Mouse (Mus musculus): ENCODE data around the gene Lst1. TPM values are rescaled to one million over a fixed set of nuclear protein-coding genes. Genes with fewer than 3 reads are reported as not detected.

Lst1 gene
- total and polyA plus RNA-seq, 3 experiments, result 2.9 to 8.5 (median 8.4) TPM

DNA sequence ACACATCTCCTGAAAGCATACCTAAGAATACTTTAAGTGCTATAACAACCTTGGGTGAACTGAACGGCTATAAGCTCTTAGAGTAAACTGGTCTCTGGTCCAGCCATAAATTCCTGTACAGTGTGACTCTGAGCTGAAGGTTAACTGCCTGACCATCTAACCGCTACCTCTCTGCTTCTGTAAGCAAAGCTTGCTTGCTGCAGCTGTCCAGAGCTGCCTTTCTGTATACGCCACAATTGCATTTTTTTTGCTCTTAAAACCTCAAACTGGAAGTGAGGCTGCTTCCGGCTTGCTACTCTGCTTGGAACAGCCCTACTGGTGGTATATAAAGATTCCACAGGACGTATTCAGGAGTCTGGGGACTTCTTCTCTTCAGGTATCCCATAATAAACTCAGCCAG lies 44.4 kb upstream of the Lst1 start:
- H3K79me2 ChIP-seq (replicated peaks; ENCODE audit: control insufficient read depth, extremely low read depth, insufficient read depth, poor library complexity, severe bottlenecking), result peaks cover 31% of the 10 kb centered on the region
- no peak overlapping the region for H3K9ac ChIP-seq (ENCODE audit: insufficient read depth, low read depth)
- 0 out of 2 replicates have a peak overlapping the region, but pooled peaks have one; percentile 2 for H3K4me2 ChIP-seq (ENCODE audit: insufficient read depth, low read depth, poor library complexity, severe bottlenecking)
- dilution Hi-C loops (cut with MboI; ENCODE audit: extremely low pct_ligation_motif_present, extremely low pct_unique_long_range_greater_than_20kb, low sequenced_read_pairs) (no loop called here), in situ Hi-C loops (cut with MboI; ENCODE audit: low pct_ligation_motif_present, low pct_unique_long_range_greater_than_20kb, low sequenced_read_pairs) (loop anchor here (5.0 to 10.0 kb wide), 3 partner anchors 60 to 218 kb away; partner anchors contain the start of genes Ly6g5b and Vwa7)
- TF ChIP-seq RCOR1 (conservative IDR thresholded peaks at IDR 0.05; ENCODE audit: low read depth, low read length), result no peak
- no peak for TF ChIP-seq IRF4 (IDR thresholded peaks at IDR 0.05; ENCODE audit: low read depth, low read length)
- no peak for TF ChIP-seq MAX (IDR thresholded peaks at IDR 0.05; ENCODE audit: low read length)
- TF ChIP-seq ZC3H11A (IDR thresholded peaks at IDR 0.05; ENCODE audit: low read depth, low read length), result no peak
- no peak for TF ChIP-seq CHD1 (IDR thresholded peaks at IDR 0.05; ENCODE audit: low read depth, low read length)
- TF ChIP-seq SMC3 (IDR thresholded peaks at IDR 0.05; ENCODE audit: low read depth, low read length), result no peak
- TF ChIP-seq E2F4 (IDR thresholded peaks at IDR 0.05; ENCODE audit: insufficient replicate concordance, low read depth, low read length), result no peak
- no peak for TF ChIP-seq NRF1 (IDR thresholded peaks at IDR 0.05; ENCODE audit: low read depth, low read length)
- TF ChIP-seq JUND (conservative IDR thresholded peaks at IDR 0.05; ENCODE audit: low read depth, low read length), result no peak
- no peak for TF ChIP-seq ZNF384 (IDR thresholded peaks at IDR 0.05; ENCODE audit: low read depth, low read length)
- TF ChIP-seq SIN3A (IDR thresholded peaks at IDR 0.05; ENCODE audit: low read length), result no peak
- no peak for TF ChIP-seq ZKSCAN1 (IDR thresholded peaks at IDR 0.05; ENCODE audit: borderline replicate concordance, low read depth, low read length)
- no peak for TF ChIP-seq CHD2 (IDR thresholded peaks at IDR 0.05; ENCODE audit: low read length)
- no peak for TF ChIP-seq PAX5 (IDR thresholded peaks at IDR 0.05; ENCODE audit: low read length)
- no peak for TF ChIP-seq MAZ (IDR thresholded peaks at IDR 0.05; ENCODE audit: low read depth, low read length)
- no peak for TF ChIP-seq EP300 (IDR thresholded peaks at IDR 0.05; ENCODE audit: low read length)
- TF ChIP-seq USF2 (conservative IDR thresholded peaks at IDR 0.05; ENCODE audit: low read depth, low read length), result no peak
- TF ChIP-seq ZMIZ1 (IDR thresholded peaks at IDR 0.05; ENCODE audit: low read depth, low read length), result no peak
- H3K36me3 ChIP-seq (replicated peaks in 1 of 2; ENCODE audit: control insufficient read depth in 1 of 2, insufficient read depth in 1 of 2, low read length in 1 of 2), result peaks cover 32 to 58% of the 10 kb centered on the region in 2 experiments
- no peak for DNase-seq (ENCODE audit: extremely low read depth)
- peaks cover 17 to 62% of the 10 kb centered on the region in 2 experiments for H3K4me1 ChIP-seq (ENCODE audit: control insufficient read depth in 1 of 2, insufficient read depth in 2 of 2)
- H3K9me3 ChIP-seq (replicated peaks; ENCODE audit: low read length), result no peaks in the 10 kb centered on the region
- peak overlapping the region; percentile 31 for H3K27ac ChIP-seq (ENCODE audit: insufficient read depth, low read depth)
- peak overlapping the region in 1 of 3 experiments; percentile 18 for H3K4me3 ChIP-seq (replicated peaks in 1 of 3; ENCODE audit: low read depth in 2 of 3, low read length in 2 of 3, poor library complexity in 1 of 3)
- no peaks in the 10 kb centered on the region for H3K27me3 ChIP-seq (replicated peaks)

DNA sequence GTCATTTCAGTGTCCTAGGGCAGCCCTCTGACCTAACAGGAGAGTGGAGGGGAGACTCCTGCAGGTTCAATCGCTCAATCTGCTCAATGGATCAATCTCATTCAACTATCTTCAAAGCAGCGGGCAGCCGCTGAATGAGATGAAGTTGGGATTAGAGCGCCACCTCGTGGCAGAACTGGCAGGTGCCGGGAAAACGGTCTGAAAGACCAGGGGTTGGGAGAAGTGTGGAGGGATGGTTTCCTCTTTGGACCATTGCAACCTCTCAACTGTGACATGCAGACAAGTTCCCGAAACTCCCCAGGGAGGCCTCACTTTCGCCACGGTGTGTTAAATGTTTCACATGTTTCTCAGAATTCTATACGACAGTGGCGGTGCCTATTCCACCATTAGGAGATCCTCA lies 43.8 kb upstream of the Lst1 start:
- H3K9me3 ChIP-seq (replicated peaks; ENCODE audit: low read length), result no peaks in the 10 kb centered on the region
- peaks cover 31% of the 10 kb centered on the region for H3K79me2 ChIP-seq (replicated peaks; ENCODE audit: control insufficient read depth, extremely low read depth, insufficient read depth, poor library complexity, severe bottlenecking)
- peak; percentile 88 for DNase-seq (ENCODE audit: extremely low read depth)
- H3K27ac ChIP-seq (ENCODE audit: insufficient read depth, low read depth), result peak overlapping the region; percentile 41
- peaks cover 17 to 67% of the 10 kb centered on the region in 2 experiments for H3K4me1 ChIP-seq (ENCODE audit: control insufficient read depth in 1 of 2, insufficient read depth in 2 of 2)
- dilution Hi-C loops (cut with MboI; ENCODE audit: extremely low pct_ligation_motif_present, extremely low pct_unique_long_range_greater_than_20kb, low sequenced_read_pairs) (no loop called here), in situ Hi-C loops (cut with MboI; ENCODE audit: low pct_ligation_motif_present, low pct_unique_long_range_greater_than_20kb, low sequenced_read_pairs) (loop anchor here (5.0 to 10.0 kb wide), 3 partner anchors 60 to 217 kb away; partner anchors contain the start of genes Ly6g5b and Vwa7)
- peak overlapping the region; percentile 35; the same call in 1 of the 2 replicates for H3K9ac ChIP-seq (ENCODE audit: insufficient read depth, low read depth)
- peaks cover 33 to 60% of the 10 kb centered on the region in 2 experiments for H3K36me3 ChIP-seq (replicated peaks in 1 of 2; ENCODE audit: control insufficient read depth in 1 of 2, insufficient read depth in 1 of 2, low read length in 1 of 2)
- H3K4me2 ChIP-seq (ENCODE audit: insufficient read depth, low read depth, poor library complexity, severe bottlenecking), result peak overlapping the region; percentile 69
- no peak overlapping the region for H3K4me3 ChIP-seq (replicated peaks in 1 of 3; ENCODE audit: low read depth in 2 of 3, low read length in 2 of 3, poor library complexity in 1 of 3)
- no peaks in the 10 kb centered on the region for H3K27me3 ChIP-seq (replicated peaks)
- peak; percentile 59; the same call in 1 of the 2 replicates for TF ChIP-seq MAX (IDR thresholded peaks at IDR 0.05; ENCODE audit: low read length)
- peak; percentile 49 for TF ChIP-seq IRF4 (IDR thresholded peaks at IDR 0.05; ENCODE audit: low read depth, low read length)
- no peak for TF ChIP-seq POLR2AphosphoS2 (IDR thresholded peaks at IDR 0.05; ENCODE audit: low read depth, low read length)
- peak; percentile 46 for TF ChIP-seq ELF1 (IDR thresholded peaks at IDR 0.05; ENCODE audit: low read depth, low read length)
- TF ChIP-seq SIN3A (IDR thresholded peaks at IDR 0.05; ENCODE audit: low read length), result peak; percentile 61
- no peak for TF ChIP-seq MAFK (IDR thresholded peaks at IDR 0.05; ENCODE audit: insufficient replicate concordance, low read length)
- peak; percentile 88 for TF ChIP-seq ZC3H11A (IDR thresholded peaks at IDR 0.05; ENCODE audit: low read depth, low read length)
- no peak for TF ChIP-seq JUND (conservative IDR thresholded peaks at IDR 0.05; ENCODE audit: low read depth, low read length)
- 0 out of 2 replicates have a peak, but pooled peaks have one; percentile 22 for TF ChIP-seq EP300 (IDR thresholded peaks at IDR 0.05; ENCODE audit: low read length)
- TF ChIP-seq E2F4 (IDR thresholded peaks at IDR 0.05; ENCODE audit: insufficient replicate concordance, low read depth, low read length), result no peak
- TF ChIP-seq POLR2A (IDR thresholded peaks at IDR 0.05; ENCODE audit: low read depth, low read length), result no peak
- TF ChIP-seq RCOR1 (conservative IDR thresholded peaks at IDR 0.05; ENCODE audit: low read depth, low read length), result no peak
- TF ChIP-seq HCFC1 (IDR thresholded peaks at IDR 0.05; ENCODE audit: low read depth, low read length), result no peak
- peak; percentile 96 for TF ChIP-seq SMC3 (IDR thresholded peaks at IDR 0.05; ENCODE audit: low read depth, low read length)
- no peak for TF ChIP-seq ZKSCAN1 (IDR thresholded peaks at IDR 0.05; ENCODE audit: borderline replicate concordance, low read depth, low read length)
- TF ChIP-seq KAT2A (IDR thresholded peaks at IDR 0.05; ENCODE audit: insufficient replicate concordance, low read length), result no peak
- TF ChIP-seq CHD1 (IDR thresholded peaks at IDR 0.05; ENCODE audit: low read depth, low read length), result no peak
- 0 out of 2 replicates have a peak, but pooled peaks have one; percentile 22 for TF ChIP-seq NRF1 (IDR thresholded peaks at IDR 0.05; ENCODE audit: low read depth, low read length)
- TF ChIP-seq ZMIZ1 (IDR thresholded peaks at IDR 0.05; ENCODE audit: low read depth, low read length), result peak; percentile 41; the same call in 1 of the 2 replicates
- no peak for TF ChIP-seq PAX5 (IDR thresholded peaks at IDR 0.05; ENCODE audit: low read length)
- TF ChIP-seq TCF12 (IDR thresholded peaks at IDR 0.05; ENCODE audit: low read depth, low read length), result no peak
- TF ChIP-seq CHD2 (IDR thresholded peaks at IDR 0.05; ENCODE audit: low read length), result peak; percentile 47; the same call in 1 of the 2 replicates
- peak; percentile 65; the same call in 1 of the 2 replicates for TF ChIP-seq MYC (IDR thresholded peaks at IDR 0.05; ENCODE audit: low read depth, low read length)
- TF ChIP-seq MEF2A (IDR thresholded peaks at IDR 0.05; ENCODE audit: borderline replicate concordance, low read depth, low read length), result 0 out of 2 replicates have a peak, but pooled peaks have one; percentile 34
- no peak for TF ChIP-seq TBP (conservative IDR thresholded peaks at IDR 0.05; ENCODE audit: low read depth, low read length)
- peak; percentile 80 to 94 for TF ChIP-seq CTCF (conservative IDR thresholded peaks at IDR 0.05 in 1 of 2, IDR thresholded peaks at IDR 0.05 in 1 of 2; ENCODE audit: low read depth in 2 of 2, low read length in 2 of 2)

Data from CH12.LX (cell line).